Mouse (Mus musculus) small intestine, adult 2 months (tissue): ENCODE measurements around the gene Spi1.

Source experiments
- CTCF ChIP-seq: fragments of 200-500 bp; IDR thresholded peaks from 2 replicates; pipeline ENCODE4 v1.5.1; 2012; ENCODE audit warnings: low read depth, mild to moderate bottlenecking, control low read depth, inconsistent platforms, low read length, moderate library complexity, mixed read lengths; ENCODE audit not compliant: insufficient replicate concordance, insufficient read length; ENCODE audit errors: extremely low read depth
- POLR2A ChIP-seq: fragments of 200-500 bp; IDR thresholded peaks from 2 replicates; pipeline ENCODE4 v1.6.1; 2012; ENCODE audit warnings: low read depth, mild to moderate bottlenecking, control low read depth, inconsistent platforms, low read length, moderate library complexity

DNA sequence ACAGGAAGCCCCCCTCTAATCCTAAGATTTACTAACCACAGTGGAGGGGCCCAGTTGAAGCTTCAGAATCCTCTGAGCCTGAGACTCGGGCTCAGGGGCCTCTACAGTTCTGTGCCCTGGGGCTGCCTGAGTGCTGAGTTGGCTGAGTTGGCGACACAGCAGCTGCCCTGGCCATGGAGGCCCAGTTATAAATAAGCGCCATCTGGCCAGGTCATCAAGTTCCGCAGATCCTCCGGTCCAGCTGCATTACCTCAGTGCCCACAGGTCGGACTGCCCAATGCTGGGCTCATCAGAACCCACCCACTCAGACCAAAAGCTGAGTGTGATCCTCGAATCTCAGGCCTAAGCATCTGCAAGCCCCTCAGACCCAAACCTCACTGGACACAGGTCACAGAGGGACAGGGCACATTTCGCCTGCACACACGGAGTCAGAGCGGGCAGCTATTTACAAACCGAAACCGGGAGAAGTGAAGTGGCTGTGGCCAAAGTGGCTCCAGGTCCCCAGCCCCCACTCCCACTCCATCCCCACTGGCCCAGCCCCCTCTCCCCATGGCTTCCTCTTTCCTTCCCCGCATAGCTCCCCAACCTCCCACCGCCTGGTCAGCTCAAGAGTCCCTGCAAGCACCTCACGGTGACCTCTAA, 2.1 kb downstream of the Spi1 start:
- TF ChIP-seq CTCF (no peak), POLR2A (no peak)
